Comparison of ENCODE assay signal across 15 mouse cellular contexts in the genomic region with DNA sequence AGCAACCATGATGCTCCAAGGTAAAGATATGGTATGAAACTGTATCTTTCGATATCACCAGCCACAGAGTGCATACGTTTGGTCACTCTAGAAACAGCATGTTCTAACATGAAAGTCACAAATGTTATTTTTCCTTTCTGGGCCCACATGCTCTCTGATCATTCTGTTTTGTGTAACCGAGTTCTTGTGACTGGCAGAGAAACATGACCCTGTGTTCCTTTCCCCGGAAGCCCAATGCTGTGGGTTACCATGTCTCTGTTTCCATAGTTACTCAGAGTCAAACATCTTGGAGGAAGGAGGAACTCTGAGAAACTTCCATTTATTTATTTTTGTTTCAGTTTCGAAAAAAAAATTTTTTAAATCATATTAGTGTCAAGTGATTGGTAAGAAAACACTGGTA. TPM values are rescaled to one million over a fixed set of nuclear protein-coding genes. Genes with fewer than 3 reads are reported as not detected.
DNase-seq lines count a peak whose midpoint lies in the region; ATAC-seq and TF ChIP-seq lines count a peak whose summit lies in the region.
"Had no signal": no experiment of that assay in that cellular context is flagged by ENCODE, and none has a peak within 500 bp of the region (broad histone marks: within the 10 kb centered on the region; RNA-seq: fewer than 3 reads in every experiment).

No protein-coding gene starts in this region.

- peak overlapping the region; percentile 98 for H3K27ac ChIP-seq in MEL (ENCODE audit: control insufficient read depth, low read depth, low read length)
- peak overlapping the region; percentile 13; the same call in 1 of the 2 replicates for H3K27ac ChIP-seq in liver, embryonic 13.5 days
- no peak overlapping the region for H3K27ac ChIP-seq in gastrocnemius, adult 2 months
- H3K27ac ChIP-seq: forebrain, embryonic 12.5 days; hindbrain, embryonic 10.5 days had no signal

- WGBS in liver, embryonic 13.5 days (ENCODE audit: insufficient replicate concordance): 43% methylated on average over 5 of the region's 5 CpGs

- H3K9ac ChIP-seq in MEL (ENCODE audit: control insufficient read depth, low read depth, low read length, poor library complexity, severe bottlenecking): peak overlapping the region; percentile 50
- no peak overlapping the region for H3K9ac ChIP-seq in liver, embryonic 13.5 days
- H3K9ac ChIP-seq: forebrain, embryonic 12.5 days had no signal

- TF ChIP-seq POLR2A in MEL (IDR thresholded peaks at IDR 0.05; ENCODE audit: control insufficient read depth in 1 of 2, insufficient read depth in 1 of 2, low read depth in 1 of 2, low read length in 2 of 2, poor library complexity in 1 of 2): no peak

- DNase-seq in lung, postnatal 36 days: peak; percentile 34
- no peak for DNase-seq in lung, adult 18-20 months
- peak; percentile 73 for DNase-seq in MEL (ENCODE audit: low read depth, low spot score)
- DNase-seq in liver, embryonic 13.5 days: no peak
- peak; percentile 80 for DNase-seq in splenic B cell, adult 2 months (ENCODE audit: low read depth, low spot score)
- no peak for DNase-seq in gastrocnemius, adult 2 months
- DNase-seq in gastrocnemius, postnatal 14 days: no peak
- DNase-seq: adrenal gland, adult 2 months; cerebellum, postnatal 36 days; kidney, postnatal 10 days; lung, adult 2 months had no signal

- no peak for TF ChIP-seq EP300 in MEL (IDR thresholded peaks at IDR 0.05; ENCODE audit: low read depth in 1 of 2, low read length in 2 of 2)

- intact Hi-C loops in gastrocnemius, adult 2 months (cut with DNase I): no loop called here
- intact Hi-C loops in gastrocnemius, postnatal 14 days (cut with DNase I; ENCODE audit: low total_unique reads): no loop called here

- no peaks in the 10 kb centered on the region; the same call in 1 of the 2 replicates for H3K79me2 ChIP-seq in MEL (ENCODE audit: control insufficient read depth, insufficient read depth, low read length, poor library complexity)

- H3K4me3 ChIP-seq in MEL (ENCODE audit: control insufficient read depth in 1 of 2, insufficient read depth in 1 of 2, low read depth in 2 of 2, low read length in 2 of 2): peak overlapping the region in 1 of 2 experiments; percentile 3; a peak in 1 of 4 replicates
- H3K4me3 ChIP-seq in liver, embryonic 13.5 days (replicated peaks): no peak overlapping the region
- H3K4me3 ChIP-seq in gastrocnemius, adult 2 months: no peak overlapping the region
- H3K4me3 ChIP-seq: forebrain, embryonic 12.5 days; hindbrain, embryonic 10.5 days had no signal

- ATAC-seq in liver, embryonic 13.5 days (ENCODE audit: low read depth): no peak
- ATAC-seq: intestine, embryonic 16.5 days had no signal

- H3K4me2 ChIP-seq in liver, embryonic 13.5 days: no peak overlapping the region
- H3K4me2 ChIP-seq: forebrain, embryonic 12.5 days; midbrain, embryonic 11.5 days had no signal

- TF ChIP-seq CTCF in MEL (IDR thresholded peaks at IDR 0.05 in 2 of 3, conservative IDR thresholded peaks at IDR 0.05 in 1 of 3; ENCODE audit: control insufficient read depth in 1 of 3, insufficient read depth in 1 of 3, low read depth in 2 of 3, low read length in 3 of 3, poor library complexity in 1 of 3, severe bottlenecking in 1 of 3): no peak
- TF ChIP-seq CTCF in gastrocnemius, adult 2 months (IDR thresholded peaks at IDR 0.05): no peak

- H3K9me3 ChIP-seq in MEL (replicated peaks; ENCODE audit: insufficient read depth, low read length): no peaks in the 10 kb centered on the region
- H3K9me3 ChIP-seq in liver, embryonic 13.5 days (replicated peaks): no peaks in the 10 kb centered on the region
- H3K9me3 ChIP-seq: forebrain, embryonic 12.5 days; hindbrain, embryonic 10.5 days had no signal

- no peak for TF ChIP-seq RAD21 in MEL (IDR thresholded peaks at IDR 0.05; ENCODE audit: low read depth, low read length)

- no peaks in the 10 kb centered on the region for H3K27me3 ChIP-seq in MEL (ENCODE audit: control insufficient read depth in 1 of 2, insufficient read depth in 2 of 2, low read length in 2 of 2)
- no peaks in the 10 kb centered on the region for H3K27me3 ChIP-seq in liver, embryonic 13.5 days
- H3K27me3 ChIP-seq in splenic B cell, adult 2 months (ENCODE audit: control insufficient read depth, insufficient read depth, low read length, poor library complexity, severe bottlenecking): no peaks in the 10 kb centered on the region
- H3K27me3 ChIP-seq: forebrain, embryonic 12.5 days had no signal

- H3K36me3 ChIP-seq in MEL (ENCODE audit: control insufficient read depth in 1 of 2, insufficient read depth in 2 of 2, low read length in 2 of 2): peaks cover 0 to 40% of the 10 kb centered on the region in 2 experiments; a peak in 2 of 4 replicates
- H3K36me3 ChIP-seq in liver, embryonic 13.5 days: no peaks in the 10 kb centered on the region
- no peaks in the 10 kb centered on the region for H3K36me3 ChIP-seq in splenic B cell, adult 2 months (ENCODE audit: control insufficient read depth, insufficient read depth, low read length, poor library complexity, severe bottlenecking)
- H3K36me3 ChIP-seq: forebrain, embryonic 12.5 days; hindbrain, embryonic 10.5 days had no signal

- peaks cover 29 to 31% of the 10 kb centered on the region in 2 experiments for H3K4me1 ChIP-seq in MEL (ENCODE audit: control insufficient read depth in 1 of 2, insufficient read depth in 2 of 2, low read length in 2 of 2)
- H3K4me1 ChIP-seq in liver, embryonic 13.5 days (replicated peaks): 0 out of 2 replicates have a peak, but pooled peaks cover 8% of the 10 kb centered on the region
- H3K4me1 ChIP-seq: forebrain, embryonic 12.5 days; hindbrain, embryonic 10.5 days had no signal

TF ChIP-seq in MEL, 35 proteins besides CTCF, POLR2A, EP300 and RAD21:
- TF ChIP-seq USF2 (IDR thresholded peaks at IDR 0.05; ENCODE audit: borderline replicate concordance in 1 of 2, insufficient read depth in 1 of 2, low read depth in 1 of 2, low read length in 2 of 2) (no peak), HCFC1 (IDR thresholded peaks at IDR 0.05; ENCODE audit: low read depth, low read length) (0 out of 2 replicates have a peak, but pooled peaks have one; percentile 37), MAX (IDR thresholded peaks at IDR 0.05; ENCODE audit: low read length) (peak; percentile 48; the same call in 1 of the 2 replicates), SIN3A (IDR thresholded peaks at IDR 0.05; ENCODE audit: low read length) (peak; percentile 52), RCOR1 (IDR thresholded peaks at IDR 0.05; ENCODE audit: low read depth, low read length) (no peak)

RNA-seq across cellular contexts. Expression of gene Ccdc146, which starts 12.4 kb away (rescaled TPM):
- 0.35 and 0.39 TPM in 2 replicates for total RNA-seq in MEL (2012; rRNA removed)
- polyA plus RNA-seq in MEL (2012; ENCODE audit: insufficient read depth in 1 of 2, insufficient read length in 2 of 2, low read depth in 1 of 2, low replicate concordance in 2 of 2, missing spikeins in 1 of 2): under 1 TPM in 1 of 2 experiments, not detected in 1; 0.45 TPM
- not detected in 2 replicates for polyA plus RNA-seq in liver, embryonic 13.5 days (2015; fragmentation: Nextera tagmentation; extraction: Ambion mirVana)
- 1 to 10 TPM; 3.8 to 4.3 TPM for total RNA-seq in gastrocnemius, adult 2 months (2021)
- 1 to 10 TPM; 1.5 to 1.6 TPM for total RNA-seq in gastrocnemius, postnatal 14 days (2021)
- polyA plus RNA-seq: midbrain, embryonic 11.5 days had no signal

RNA-seq across cellular contexts. Expression of gene Fam185a, which starts 12.7 kb away (rescaled TPM):
- 25.7 and 28.3 TPM in 2 replicates for total RNA-seq in MEL (2012; rRNA removed)
- 10 to 100 TPM in 1 of 2 experiments, not detected in 1; 20.2 TPM for polyA plus RNA-seq in MEL (2012; ENCODE audit: insufficient read depth in 1 of 2, insufficient read length in 2 of 2, low read depth in 1 of 2, low replicate concordance in 2 of 2, missing spikeins in 1 of 2)
- polyA plus RNA-seq in liver, embryonic 13.5 days (2015; fragmentation: Nextera tagmentation; extraction: Ambion mirVana): 4.1 and 4.8 TPM in 2 replicates
- total RNA-seq in gastrocnemius, adult 2 months (2021): 10 to 100 TPM in 1 of 2 experiments, 1 to 10 TPM in 1; 9.4 to 11.0 TPM
- 1 to 10 TPM; 5.9 to 6.5 TPM for total RNA-seq in gastrocnemius, postnatal 14 days (2021)

RNA-seq across cellular contexts. Expression of gene Fgl2, which starts 39.6 kb away (rescaled TPM):
- total RNA-seq in MEL (2012; rRNA removed): 1.5 and 2.7 TPM in 2 replicates
- polyA plus RNA-seq in MEL (2012; ENCODE audit: insufficient read depth in 1 of 2, insufficient read length in 2 of 2, low read depth in 1 of 2, low replicate concordance in 2 of 2, missing spikeins in 1 of 2): 1 to 10 TPM in 1 of 2 experiments, not detected in 1; 2.8 TPM
- 1.6 and 2.0 TPM in 2 replicates for polyA plus RNA-seq in liver, embryonic 13.5 days (2015; fragmentation: Nextera tagmentation; extraction: Ambion mirVana)
- total RNA-seq in gastrocnemius, adult 2 months (2021): 10 to 100 TPM in 1 of 2 experiments, 1 to 10 TPM in 1; 7.8 to 13.8 TPM
- total RNA-seq in gastrocnemius, postnatal 14 days (2021): 1 to 10 TPM; 5.7 to 6.1 TPM

Comparison
In these comparisons a context has a peak if more than half of its experiments do, and no peak if none do; other contexts are left out.
1. DNase-seq: peak in lung, postnatal 36 days (single experiment), MEL (single experiment) and splenic B cell, adult 2 months (single experiment); none in lung, adult 18-20 months (0 of 2), liver, embryonic 13.5 days (single experiment), gastrocnemius, adult 2 months (single experiment) and gastrocnemius, postnatal 14 days (single experiment).